Mouse (Mus musculus): Measurements from ENCODE around the gene Rorb.

Gene Rorb

GRCm38 (mm10) chr19:19110793-19111427 is at the start of gene Rorb:
TSS of gene Rorb (minus strand) at chr19:19111196.
- no peak for DNase-seq (ENCODE audit: extremely low read depth, low read depth)

DNA sequence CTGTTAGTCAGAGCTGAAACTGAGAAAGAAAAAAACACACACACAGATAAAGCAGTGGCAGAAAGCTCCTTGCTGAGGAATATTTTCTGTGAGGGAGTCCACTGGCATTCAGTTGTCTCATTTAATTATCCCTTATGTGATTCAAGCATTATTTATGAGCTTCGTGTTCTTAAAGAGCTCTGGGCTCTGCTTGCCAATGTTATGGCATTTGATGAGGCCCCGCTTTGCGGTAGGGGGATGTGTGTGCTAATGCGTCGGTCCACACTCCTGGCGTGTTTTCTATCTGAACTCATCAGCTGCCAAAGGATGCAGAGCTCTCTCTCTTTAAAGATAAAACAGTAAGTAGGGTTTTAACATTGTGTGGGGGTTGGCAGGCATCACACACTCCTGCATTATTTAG is 37.9 kb upstream of the Rorb start:
- no peak for DNase-seq (ENCODE audit: extremely low read depth, low read depth)

DNA sequence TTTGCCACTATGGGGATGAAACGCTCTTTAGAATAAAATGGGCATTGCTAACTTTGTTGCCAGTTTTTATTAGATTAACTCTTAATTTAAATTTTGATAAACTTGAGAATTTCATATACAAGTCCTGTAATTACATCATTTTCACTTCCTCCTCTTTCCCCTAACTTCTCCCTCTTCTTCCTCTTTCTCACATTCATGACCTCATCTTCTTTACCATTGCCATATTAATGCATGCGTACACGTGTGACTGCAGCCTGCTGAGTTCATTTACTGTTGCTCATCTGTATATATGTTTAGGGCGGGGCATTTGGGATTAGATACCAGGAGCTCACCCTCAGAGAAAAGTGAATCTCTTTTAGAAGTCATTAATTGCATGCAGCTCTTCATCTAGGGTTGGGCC is 33.5 kb upstream of the Rorb start:
- DNase-seq (ENCODE audit: extremely low read depth, low read depth): no peak

- DNase-seq (ENCODE audit: extremely low read depth, low read depth): no peak
Observed at GRCm38 (mm10) chr19:19136856-19137255, 25.9 kb upstream of the Rorb start.

GRCm38 (mm10) chr19:19135838-19136237 is 24.8 kb upstream of the Rorb start:
- no peak for DNase-seq (ENCODE audit: extremely low read depth, low read depth)

GRCm38 (mm10) chr19:19122324-19122723 is 11.3 kb upstream of the Rorb start:
- no peak for DNase-seq (ENCODE audit: extremely low read depth, low read depth)

DNA sequence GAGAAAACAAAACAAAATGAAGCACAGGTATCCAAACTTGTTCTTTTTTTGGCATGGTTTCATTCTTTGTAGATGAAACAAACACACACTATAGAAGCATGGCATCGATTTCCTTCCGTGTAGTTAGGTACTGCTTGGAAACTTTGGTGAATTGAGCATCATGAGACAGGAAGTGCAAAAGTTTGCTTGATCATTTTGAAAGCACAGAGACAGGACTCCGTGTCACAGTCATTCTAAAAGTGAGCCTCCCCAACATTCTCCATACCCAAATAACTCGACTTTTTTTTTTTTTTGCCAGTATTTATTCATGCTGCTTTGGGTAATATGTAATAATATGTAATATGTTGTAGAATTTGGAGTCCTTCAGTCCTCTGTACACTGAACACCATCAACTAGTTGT is 1.2 kb upstream of the Rorb start:
- no peak for DNase-seq (ENCODE audit: extremely low read depth, low read depth)

DNA sequence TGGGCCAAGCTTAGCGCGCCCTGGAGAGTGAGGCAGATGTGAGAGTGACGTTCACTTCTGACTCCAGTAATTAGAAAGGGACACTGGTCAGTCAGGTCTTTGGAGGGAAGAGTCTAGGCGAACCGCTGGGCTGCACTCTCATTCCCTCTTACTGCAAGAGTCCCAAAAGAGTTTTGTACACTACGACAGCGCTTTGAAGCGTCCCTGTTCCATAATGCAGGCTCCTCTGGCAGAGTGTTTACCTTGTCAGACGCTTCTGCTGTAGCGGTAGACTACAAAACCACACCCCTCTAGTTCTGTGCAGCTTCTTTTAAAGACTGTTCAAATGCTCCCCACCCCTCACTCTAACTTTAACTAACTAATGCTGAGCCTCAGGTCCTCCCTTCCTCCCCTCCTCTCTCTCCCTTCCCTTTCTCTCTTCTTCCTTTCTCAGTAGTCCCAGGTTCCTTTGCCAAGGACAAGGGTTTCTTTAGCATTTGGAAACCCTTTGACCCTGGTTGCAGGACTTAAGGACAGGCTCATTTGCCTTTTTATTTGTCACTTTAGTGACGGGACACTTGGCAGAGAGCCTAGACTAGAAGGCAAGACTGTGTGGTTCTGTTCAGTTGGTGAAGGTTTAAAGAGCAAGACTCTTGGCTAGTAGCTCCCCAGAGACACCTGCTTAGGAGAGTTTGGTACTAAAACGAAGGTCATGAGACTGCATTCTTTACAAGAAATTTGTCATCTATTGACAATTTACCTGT is 603 bp upstream of the Rorb start:
- no peak for DNase-seq (ENCODE audit: extremely low read depth, low read depth)

- DNase-seq (ENCODE audit: extremely low read depth, low read depth): no peak
Observed at GRCm38 (mm10) chr19:19110011-19110768, 806 bp downstream of the Rorb start.

DNA sequence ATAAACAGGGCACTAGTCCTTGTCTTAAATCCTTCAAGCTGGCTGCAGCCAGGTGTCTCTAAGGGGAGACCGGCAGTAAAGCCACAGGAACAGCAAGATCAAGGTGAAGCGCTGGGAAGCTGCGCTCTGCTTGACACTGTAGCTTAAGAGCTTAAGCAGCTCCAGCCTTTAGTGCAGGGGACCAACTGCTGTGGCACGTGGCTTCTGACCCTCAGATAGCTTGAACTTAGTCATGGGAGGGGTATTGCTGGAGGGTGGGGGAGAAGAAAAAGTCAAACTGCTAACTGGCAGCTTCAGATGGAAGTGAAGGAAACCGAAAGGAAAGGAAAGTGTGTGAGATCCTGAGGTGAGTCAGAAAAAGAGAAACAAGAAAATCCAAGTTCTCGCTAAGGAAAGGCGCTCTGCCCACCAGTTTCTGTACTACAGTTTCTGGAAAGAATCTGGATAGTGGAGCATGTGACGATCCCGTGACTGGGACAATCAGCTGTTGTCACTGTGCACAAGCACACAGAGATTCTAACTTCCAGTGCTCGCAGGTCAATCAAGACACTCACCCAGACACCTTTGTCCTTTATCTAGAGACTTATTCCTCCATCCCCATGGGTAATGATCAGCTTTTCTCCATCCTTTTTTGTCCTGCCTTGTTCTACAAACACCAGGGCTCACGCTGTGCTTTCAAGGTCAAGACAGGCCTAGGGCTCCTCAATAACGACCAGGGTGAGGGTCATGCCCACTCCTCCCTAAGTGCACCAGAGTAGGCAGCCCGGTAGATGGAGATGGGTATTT is 2.2 kb downstream of the Rorb start:
- DNase-seq (ENCODE audit: extremely low read depth, low read depth): no peak

GRCm38 (mm10) chr19:19104581-19104980 is 6.4 kb downstream of the Rorb start:
- DNase-seq (ENCODE audit: extremely low read depth, low read depth): no peak

DNA sequence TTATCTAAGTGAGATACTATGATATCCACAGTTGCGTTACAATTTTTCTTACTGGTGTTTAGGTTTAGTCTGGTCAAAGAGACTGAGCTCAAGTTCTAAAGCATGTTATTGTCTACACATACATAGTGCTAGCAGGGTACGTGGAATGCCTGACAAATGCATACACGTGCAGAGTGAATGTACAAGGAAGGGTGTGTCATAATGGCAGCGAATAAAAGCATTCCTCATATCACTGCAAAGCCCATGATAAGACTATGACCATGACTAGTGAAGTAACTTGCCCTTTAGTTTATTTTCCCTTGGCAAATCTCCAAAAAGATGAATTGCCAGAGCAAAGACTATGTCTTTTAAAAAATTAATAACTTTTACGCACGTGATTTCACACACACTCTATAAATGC is 13.8 kb downstream of the Rorb start:
- DNase-seq (ENCODE audit: extremely low read depth, low read depth): no peak

- DNase-seq (ENCODE audit: extremely low read depth, low read depth): no peak
Observed at GRCm38 (mm10) chr19:19089427-19089826, 21.6 kb downstream of the Rorb start.

- DNase-seq (ENCODE audit: extremely low read depth, low read depth): no peak
Observed at GRCm38 (mm10) chr19:19077880-19078279, 33.1 kb downstream of the Rorb start.

- DNase-seq (ENCODE audit: extremely low read depth, low read depth): no peak
Observed at GRCm38 (mm10) chr19:19074756-19075155, 36.2 kb downstream of the Rorb start.

GRCm38 (mm10) chr19:19058710-19059398 is 52.1 kb downstream of the Rorb start:
- no peak for DNase-seq (ENCODE audit: extremely low read depth, low read depth)

- DNase-seq (ENCODE audit: extremely low read depth, low read depth): no peak
Observed at GRCm38 (mm10) chr19:19058201-19058600, 52.8 kb downstream of the Rorb start.

DNA sequence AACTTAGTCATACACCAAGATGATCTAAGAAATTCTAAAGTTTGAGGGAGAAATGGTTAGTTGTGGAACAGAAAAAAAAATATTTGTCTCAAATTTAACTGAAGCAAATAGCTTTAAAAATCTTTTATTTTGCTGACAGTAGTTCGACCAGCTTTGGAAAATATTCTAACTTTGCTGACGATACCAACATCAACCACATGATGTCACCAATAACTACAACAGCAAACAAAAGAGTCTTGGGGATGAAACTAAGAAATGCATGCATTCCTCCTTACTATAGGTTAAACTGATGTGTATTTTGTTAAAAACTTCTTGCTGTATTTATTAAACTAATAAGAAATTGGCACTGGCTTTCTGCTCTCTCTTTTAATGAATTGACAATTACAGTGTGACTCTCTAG is 67.9 kb downstream of the Rorb start:
- DNase-seq (ENCODE audit: extremely low read depth, low read depth): no peak

DNA sequence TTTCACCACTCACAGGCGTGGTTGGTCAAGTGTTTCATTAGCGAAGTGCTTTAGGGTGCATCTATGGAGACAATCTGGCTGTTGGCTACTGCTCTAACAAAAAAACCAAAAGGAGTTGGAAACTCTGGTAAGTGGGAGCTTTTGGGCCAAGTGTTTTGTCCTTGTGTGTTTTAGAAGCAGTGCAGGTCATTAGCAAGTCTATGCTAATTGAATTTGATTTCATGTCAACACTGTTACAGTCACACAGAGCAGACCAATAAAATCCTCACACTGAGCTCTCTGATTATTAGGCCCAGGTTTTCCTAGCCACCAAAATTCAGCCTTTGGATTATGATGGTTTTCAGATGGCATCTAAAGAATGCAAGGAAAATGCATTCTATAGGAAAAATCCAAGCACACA is 70.2 kb downstream of the Rorb start:
- no peak for DNase-seq (ENCODE audit: extremely low read depth, low read depth)

DNA sequence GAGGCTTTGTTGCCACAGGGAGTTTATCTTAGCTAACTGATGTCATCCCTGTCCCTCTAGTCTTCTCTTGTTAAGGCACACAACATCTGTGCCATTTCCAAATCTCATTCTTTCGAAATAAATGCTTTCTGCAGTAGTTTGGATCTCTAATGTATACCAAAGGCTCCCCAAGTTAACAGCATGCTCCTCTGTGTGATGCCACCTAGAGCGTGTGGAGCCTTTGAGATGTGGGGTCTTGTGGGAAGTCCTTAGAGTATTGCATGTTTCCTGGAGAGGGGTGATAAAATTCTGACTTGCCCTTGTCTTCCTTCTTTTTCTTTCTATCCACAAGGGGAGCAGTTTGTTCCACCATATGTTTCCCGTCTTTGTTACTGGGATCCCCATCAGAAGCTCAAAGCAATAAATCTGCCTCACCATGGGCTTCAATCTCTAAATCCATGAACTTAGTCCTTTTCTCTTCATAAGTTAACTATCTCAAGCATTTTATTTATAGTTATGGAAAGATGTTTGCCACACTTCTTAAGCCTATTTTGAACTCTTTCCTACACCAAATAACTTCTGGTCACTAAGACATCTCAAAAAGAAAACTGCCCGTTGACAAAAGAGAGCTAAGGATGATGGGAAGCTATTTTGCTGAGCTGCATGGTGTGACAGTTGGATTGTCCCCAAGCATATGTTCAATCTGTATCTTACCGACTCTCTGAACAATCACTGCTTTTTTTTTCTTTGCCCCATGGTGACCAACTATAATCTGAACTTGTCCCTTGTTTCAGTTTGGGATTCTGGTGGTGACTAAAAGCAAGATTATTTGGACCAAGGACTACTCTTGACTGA is 76.3 kb downstream of the Rorb start:
- DNase-seq (ENCODE audit: extremely low read depth, low read depth): no peak

Measured in MEL-GATA-1-ER (cell line).